ENCODE assay signal across 17 mouse cellular contexts in genomic region chr7:16425721-16426120, GRCm38 (mm10). TPM values are rescaled to one million over a fixed set of nuclear protein-coding genes. Genes with fewer than 3 reads are reported as not detected.
A peak's percentile ranks its signal among the peaks of the same experiment; 100 is the strongest.
DNase-seq lines count a peak whose midpoint lies in the region; ATAC-seq and TF ChIP-seq lines count a peak whose summit lies in the region.
"Had no signal": no experiment of that assay in that cellular context is flagged by ENCODE, and none has a peak within 500 bp of the region (broad histone marks: within the 10 kb centered on the region; RNA-seq: fewer than 3 reads in every experiment).

No protein-coding gene starts in this region.

- no peak overlapping the region for H3K27ac ChIP-seq in hindbrain, postnatal 0 days
- H3K27ac ChIP-seq in hindbrain, embryonic 14.5 days, result no peak overlapping the region
- no peak overlapping the region for H3K27ac ChIP-seq in lung, postnatal 0 days (ENCODE audit: low read length)
- H3K27ac ChIP-seq in intestine, postnatal 0 days (ENCODE audit: low read depth, low read length), result peak overlapping the region; percentile 94
- H3K27ac ChIP-seq: heart, embryonic 13.5 days; stomach, embryonic 15.5 days had no signal

- ATAC-seq in hindbrain, postnatal 0 days, result peak; percentile 17; the same call in 1 of the 2 replicates
- no peak for ATAC-seq in hindbrain, embryonic 14.5 days (ENCODE audit: low FRiP score)
- ATAC-seq in lung, postnatal 0 days, result peak; percentile 6; the same call in 1 of the 2 replicates
- ATAC-seq in erythroblast, adult 5-6 weeks (replicated peaks; ENCODE audit: low FRiP score, poor library complexity, severe bottlenecking), result peak; percentile 47
- ATAC-seq in intestine, postnatal 0 days, result peak; percentile 84

- H3K27me3 ChIP-seq in hindbrain, postnatal 0 days (ENCODE audit: insufficient read depth, low read length), result no peaks in the 10 kb centered on the region
- no peaks in the 10 kb centered on the region for H3K27me3 ChIP-seq in hindbrain, embryonic 14.5 days (ENCODE audit: control insufficient read depth, insufficient read depth, low read length)
- no peaks in the 10 kb centered on the region for H3K27me3 ChIP-seq in lung, postnatal 0 days (replicated peaks; ENCODE audit: insufficient read depth, low read length)
- no peaks in the 10 kb centered on the region for H3K27me3 ChIP-seq in intestine, postnatal 0 days (replicated peaks; ENCODE audit: control insufficient read depth, insufficient read depth, low read length)
- H3K27me3 ChIP-seq: heart, embryonic 13.5 days; megakaryocyte, embryonic 14.5 days; stomach, embryonic 15.5 days had no signal

- no peak for TF ChIP-seq EP300 in lung, postnatal 0 days (IDR thresholded peaks at IDR 0.05)

- H3K9ac ChIP-seq in hindbrain, postnatal 0 days (replicated peaks; ENCODE audit: low read length), result no peak overlapping the region
- H3K9ac ChIP-seq in hindbrain, embryonic 14.5 days, result no peak overlapping the region
- H3K9ac ChIP-seq in lung, postnatal 0 days (replicated peaks; ENCODE audit: low read depth), result no peak overlapping the region
- peak overlapping the region; percentile 34; the same call in 1 of the 2 replicates for H3K9ac ChIP-seq in intestine, postnatal 0 days (ENCODE audit: low read depth, low read length)
- H3K9ac ChIP-seq: heart, embryonic 13.5 days; stomach, embryonic 15.5 days had no signal

- no peaks in the 10 kb centered on the region for H3K4me1 ChIP-seq in hindbrain, postnatal 0 days (ENCODE audit: insufficient read depth, low read length)
- no peaks in the 10 kb centered on the region for H3K4me1 ChIP-seq in hindbrain, embryonic 14.5 days (replicated peaks; ENCODE audit: control insufficient read depth, insufficient read depth, low read length)
- H3K4me1 ChIP-seq in lung, postnatal 0 days (ENCODE audit: insufficient read depth, low read depth, low read length), result no peaks in the 10 kb centered on the region
- H3K4me1 ChIP-seq in intestine, postnatal 0 days (replicated peaks; ENCODE audit: control insufficient read depth, insufficient read depth, low read length), result 0 out of 2 replicates have a peak, but pooled peaks cover 5% of the 10 kb centered on the region
- H3K4me1 ChIP-seq: heart, embryonic 13.5 days; stomach, embryonic 15.5 days had no signal

- H3K9me3 ChIP-seq in hindbrain, postnatal 0 days (ENCODE audit: low read length), result no peaks in the 10 kb centered on the region
- H3K9me3 ChIP-seq in hindbrain, embryonic 14.5 days (ENCODE audit: control insufficient read depth, low read length), result no peaks in the 10 kb centered on the region
- no peaks in the 10 kb centered on the region for H3K9me3 ChIP-seq in lung, postnatal 0 days (ENCODE audit: low read length)
- H3K9me3 ChIP-seq in intestine, postnatal 0 days (ENCODE audit: control insufficient read depth), result no peaks in the 10 kb centered on the region
- H3K9me3 ChIP-seq: heart, embryonic 13.5 days; megakaryocyte, embryonic 14.5 days; stomach, embryonic 15.5 days had no signal

- no peak overlapping the region for H3K4me3 ChIP-seq in hindbrain, postnatal 0 days (ENCODE audit: low read length)
- H3K4me3 ChIP-seq in hindbrain, embryonic 14.5 days (replicated peaks; ENCODE audit: low read length), result no peak overlapping the region
- no peak overlapping the region for H3K4me3 ChIP-seq in lung, postnatal 0 days (ENCODE audit: low read depth, low read length)
- H3K4me3 ChIP-seq in intestine, postnatal 0 days (ENCODE audit: low read depth, low read length), result no peak overlapping the region
- H3K4me3 ChIP-seq: heart, embryonic 13.5 days; megakaryocyte, embryonic 14.5 days; myocyte; stomach, embryonic 15.5 days had no signal

- WGBS in hindbrain, postnatal 0 days, result 92% methylated on average over 10 of the region's 10 CpGs
- WGBS in hindbrain, embryonic 14.5 days, result 92% methylated on average over 10 of the region's 10 CpGs
- 88% methylated on average over 10 of the region's 10 CpGs for WGBS in lung, postnatal 0 days
- WGBS in intestine, postnatal 0 days, result 43% methylated on average over 10 of the region's 10 CpGs

- DNase-seq in hindbrain, postnatal 0 days (ENCODE audit: low spot score), result no peak
- DNase-seq in hindbrain, embryonic 14.5 days (ENCODE audit: low spot score), result no peak
- no peak for DNase-seq in lung, postnatal 0 days (ENCODE audit: low spot score)
- no peak for DNase-seq in lung, postnatal 14 days
- DNase-seq in adrenal gland, postnatal 10 days, result no peak
- DNase-seq in frontal cortex, postnatal 36 days (ENCODE audit: low spot score in 2 of 2), result no peak

- H3K4me2 ChIP-seq in hindbrain, postnatal 0 days (ENCODE audit: low read depth, low read length), result no peak overlapping the region
- H3K4me2 ChIP-seq in hindbrain, embryonic 14.5 days (replicated peaks), result no peak overlapping the region
- no peak overlapping the region for H3K4me2 ChIP-seq in lung, postnatal 0 days (replicated peaks; ENCODE audit: low read depth, low read length)
- H3K4me2 ChIP-seq in intestine, postnatal 0 days (replicated peaks; ENCODE audit: low read depth), result no peak overlapping the region
- H3K4me2 ChIP-seq: heart, embryonic 13.5 days; stomach, embryonic 15.5 days had no signal

- no peak for TF ChIP-seq CTCF in hindbrain, postnatal 0 days (IDR thresholded peaks at IDR 0.05; ENCODE audit: low read depth)
- no peak for TF ChIP-seq CTCF in lung, postnatal 0 days (IDR thresholded peaks at IDR 0.05)
- TF ChIP-seq CTCF in intestine, postnatal 0 days (IDR thresholded peaks at IDR 0.05; ENCODE audit: low read depth), result no peak

- H3K36me3 ChIP-seq in hindbrain, postnatal 0 days (ENCODE audit: insufficient read depth, low read length), result peaks cover 94% of the 10 kb centered on the region
- peaks cover 100% of the 10 kb centered on the region for H3K36me3 ChIP-seq in hindbrain, embryonic 14.5 days (replicated peaks; ENCODE audit: control insufficient read depth, insufficient read depth)
- peaks cover 80% of the 10 kb centered on the region for H3K36me3 ChIP-seq in lung, postnatal 0 days (ENCODE audit: insufficient read depth, low read length)
- peaks cover 87% of the 10 kb centered on the region for H3K36me3 ChIP-seq in intestine, postnatal 0 days (ENCODE audit: control insufficient read depth, insufficient read depth)

RNA-seq across cellular contexts. Expression of gene Zc3h4, which starts 25.0 kb away (rescaled TPM):
- total RNA-seq in hindbrain, postnatal 0 days (2014; rRNA removed), result 36.8 and 38.2 TPM in 2 replicates
- polyA plus RNA-seq in hindbrain, postnatal 0 days (2015; fragmentation: Nextera tagmentation; extraction: Ambion mirVana), result 8.3 and 9.1 TPM in 2 replicates
- polyA plus RNA-seq in hindbrain, embryonic 14.5 days (2014; fragmentation: Nextera tagmentation; extraction: Ambion mirVana), result 14.4 and 17.0 TPM in 2 replicates
- polyA plus RNA-seq in lung, postnatal 0 days (2015; fragmentation: Nextera tagmentation; extraction: Ambion mirVana), result 7.9 and 8.2 TPM in 2 replicates
- total RNA-seq in erythroblast, adult 5-6 weeks (2015; ENCODE audit: low replicate concordance), result 37.4 and 37.7 TPM in 2 replicates
- 82.9 and 103 TPM in 2 replicates for total RNA-seq in erythroblast, adult 5-6 weeks (2017; ENCODE audit: low replicate concordance)
- polyA plus RNA-seq in intestine, postnatal 0 days (2015; fragmentation: Nextera tagmentation; extraction: Ambion mirVana), result 12.9 and 13.5 TPM in 2 replicates
- 10 to 100 TPM; 44.0 to 54.3 TPM for total RNA-seq in adrenal gland, postnatal 10 days (2021)

RNA-seq across cellular contexts. Expression of gene Tmem160, which starts 26.9 kb away (rescaled TPM):
- total RNA-seq in hindbrain, postnatal 0 days (2014; rRNA removed), result 71.7 and 72.6 TPM in 2 replicates
- polyA plus RNA-seq in hindbrain, postnatal 0 days (2015; fragmentation: Nextera tagmentation; extraction: Ambion mirVana), result 102 and 114 TPM in 2 replicates
- polyA plus RNA-seq in hindbrain, embryonic 14.5 days (2014; fragmentation: Nextera tagmentation; extraction: Ambion mirVana), result 64.3 and 75.4 TPM in 2 replicates
- polyA plus RNA-seq in lung, postnatal 0 days (2015; fragmentation: Nextera tagmentation; extraction: Ambion mirVana), result 81.0 and 87.9 TPM in 2 replicates
- 8.2 TPM in 1 of 2 replicates, not detected in the other for total RNA-seq in erythroblast, adult 5-6 weeks (2015; ENCODE audit: low replicate concordance)
- total RNA-seq in erythroblast, adult 5-6 weeks (2017; ENCODE audit: low replicate concordance), result 4.6 and 6.1 TPM in 2 replicates
- 124 and 132 TPM in 2 replicates for polyA plus RNA-seq in intestine, postnatal 0 days (2015; fragmentation: Nextera tagmentation; extraction: Ambion mirVana)
- total RNA-seq in adrenal gland, postnatal 10 days (2021), result 10 to 100 TPM; 43.9 to 46.8 TPM

RNA-seq across cellular contexts. Expression of gene Sae1, which starts 38.1 kb away (rescaled TPM):
- total RNA-seq in hindbrain, postnatal 0 days (2014; rRNA removed), result 88.6 and 89.4 TPM in 2 replicates
- 215 and 216 TPM in 2 replicates for polyA plus RNA-seq in hindbrain, postnatal 0 days (2015; fragmentation: Nextera tagmentation; extraction: Ambion mirVana)
- 224 and 245 TPM in 2 replicates for polyA plus RNA-seq in hindbrain, embryonic 14.5 days (2014; fragmentation: Nextera tagmentation; extraction: Ambion mirVana)
- polyA plus RNA-seq in lung, postnatal 0 days (2015; fragmentation: Nextera tagmentation; extraction: Ambion mirVana), result 84.8 and 92.3 TPM in 2 replicates
- 19.4 and 29.5 TPM in 2 replicates for total RNA-seq in erythroblast, adult 5-6 weeks (2015; ENCODE audit: low replicate concordance)
- 61.9 and 62.0 TPM in 2 replicates for total RNA-seq in erythroblast, adult 5-6 weeks (2017; ENCODE audit: low replicate concordance)
- 90.7 and 91.5 TPM in 2 replicates for polyA plus RNA-seq in intestine, postnatal 0 days (2015; fragmentation: Nextera tagmentation; extraction: Ambion mirVana)
- total RNA-seq in adrenal gland, postnatal 10 days (2021), result 10 to 100 TPM; 60.8 to 64.0 TPM

RNA-seq across cellular contexts. Expression of gene Npas1, which starts 51.8 kb away (rescaled TPM):
- total RNA-seq in hindbrain, postnatal 0 days (2014; rRNA removed), result 9.0 and 13.9 TPM in 2 replicates
- polyA plus RNA-seq in hindbrain, postnatal 0 days (2015; fragmentation: Nextera tagmentation; extraction: Ambion mirVana), result 7.6 and 7.9 TPM in 2 replicates
- 2.2 and 4.4 TPM in 2 replicates for polyA plus RNA-seq in hindbrain, embryonic 14.5 days (2014; fragmentation: Nextera tagmentation; extraction: Ambion mirVana)
- 0.17 and 0.18 TPM in 2 replicates for polyA plus RNA-seq in lung, postnatal 0 days (2015; fragmentation: Nextera tagmentation; extraction: Ambion mirVana)
- total RNA-seq in erythroblast, adult 5-6 weeks (2015; ENCODE audit: low replicate concordance), result not detected in 2 replicates
- total RNA-seq in erythroblast, adult 5-6 weeks (2017; ENCODE audit: low replicate concordance), result not detected in 2 replicates
- polyA plus RNA-seq in intestine, postnatal 0 days (2015; fragmentation: Nextera tagmentation; extraction: Ambion mirVana), result 0.22 and 0.27 TPM in 2 replicates
- not detected for total RNA-seq in adrenal gland, postnatal 10 days (2021)
- total RNA-seq: heart, postnatal 36 days had no signal
- polyA plus RNA-seq: gonadal fat pad, adult 2 months; limb, embryonic 11.5 days; lung, adult 2 months; spleen, adult 2 months had no signal
